Mouse (Mus musculus) liver, adult 2 months (tissue): ENCODE results near the gene Mbnl3.

Source experiments
- CTCF ChIP-seq: fragments of 200-500 bp; IDR thresholded peaks from 2 replicates; pipeline ENCODE4 v1.5.1; 2011; ENCODE audit warnings: low read depth, low read length, control low read depth
- POLR2A ChIP-seq: fragments of 200-500 bp; IDR thresholded peaks from 2 replicates; pipeline ENCODE4 v1.6.1; 2011; ENCODE audit warnings: low read length, control low read depth; ENCODE audit not compliant: insufficient read depth; ENCODE audit errors: extremely low read depth

- no peak for TF ChIP-seq POLR2A
- TF ChIP-seq CTCF: no peak
Observed at GRCm38 (mm10) chrX:51140055-51140454, 66.3 kb downstream of the Mbnl3 start.
